Mouse (Mus musculus): ENCODE data around the gene Smarca2. TPM values are rescaled to one million over a fixed set of nuclear protein-coding genes. Genes with fewer than 3 reads are reported as not detected.

Smarca2 gene
- polyA plus RNA-seq, 1 experiment from 2014 or later, result 45.5 TPM

- ATAC-seq (replicated peaks; ENCODE audit: low FRiP score), result no peak
- H3K9me3 ChIP-seq (replicated peaks), result no peaks in the 10 kb centered on the region
- H3K4me2 ChIP-seq, result no peak overlapping the region
- no peak overlapping the region for H3K27ac ChIP-seq
- H3K36me3 ChIP-seq, result 0 out of 2 replicates have a peak, but pooled peaks cover 3% of the 10 kb centered on the region
- no peaks in the 10 kb centered on the region for H3K27me3 ChIP-seq
- 89% methylated on average over 5 of the region's 5 CpGs for WGBS
- no peak overlapping the region for H3K9ac ChIP-seq
- H3K4me1 ChIP-seq, result peaks cover 7% of the 10 kb centered on the region
- H3K4me3 ChIP-seq (replicated peaks), result no peak overlapping the region
Observed at GRCm38 (mm10) chr19:26632228-26632627, 27.4 kb downstream of the Smarca2 start.

- Histone ChIP-seq H3K27ac (no peak overlapping the region), H3K27me3 (no peaks in the 10 kb centered on the region), H3K9me3 (replicated peaks) (no peaks in the 10 kb centered on the region), H3K4me3 (replicated peaks) (no peak overlapping the region), H3K9ac (no peak overlapping the region), H3K4me1 (no peaks in the 10 kb centered on the region), H3K36me3 (peaks cover 3% of the 10 kb centered on the region; the same call in 1 of the 2 replicates), H3K4me2 (no peak overlapping the region)
- ATAC-seq (replicated peaks; ENCODE audit: low FRiP score), result no peak
- 94% methylated on average over 13 of the region's 13 CpGs for WGBS
Observed at GRCm38 (mm10) chr19:26640556-26640955, 35.7 kb downstream of the Smarca2 start.

GRCm38 (mm10) chr19:26641269-26641668, 36.4 kb downstream of the Smarca2 start:
- H3K27ac ChIP-seq, result no peak overlapping the region
- H3K4me2 ChIP-seq, result no peak overlapping the region
- no peak overlapping the region for H3K9ac ChIP-seq
- H3K4me1 ChIP-seq, result no peaks in the 10 kb centered on the region
- peaks cover 3% of the 10 kb centered on the region; the same call in 1 of the 2 replicates for H3K36me3 ChIP-seq
- ATAC-seq (replicated peaks; ENCODE audit: low FRiP score), result no peak
- H3K27me3 ChIP-seq, result no peaks in the 10 kb centered on the region
- H3K4me3 ChIP-seq (replicated peaks), result no peak overlapping the region
- 43% methylated on average over 10 of the region's 10 CpGs for WGBS
- H3K9me3 ChIP-seq (replicated peaks), result no peaks in the 10 kb centered on the region

DNA sequence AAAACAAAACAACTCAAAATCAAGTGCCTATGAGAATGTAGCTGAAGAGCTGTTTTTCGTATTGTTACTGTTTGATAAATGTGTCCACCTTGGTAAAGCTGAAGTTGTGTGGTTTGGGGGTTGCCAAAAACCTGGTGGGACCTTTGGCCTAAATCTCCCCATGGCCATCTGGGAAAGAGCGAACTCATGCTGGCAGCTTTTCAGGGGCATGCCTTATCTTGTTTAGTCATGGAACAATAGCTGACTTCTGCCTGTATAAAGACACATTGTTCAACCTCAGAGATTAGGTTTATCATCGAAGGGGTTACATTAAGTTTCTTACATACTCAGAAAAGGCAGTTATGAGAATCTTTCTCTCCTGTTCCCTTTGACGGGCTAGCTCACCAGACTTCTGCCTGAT, 38.2 kb downstream of the Smarca2 start:
- Histone ChIP-seq H3K36me3 (peaks cover 10% of the 10 kb centered on the region; the same call in 1 of the 2 replicates), H3K27me3 (no peaks in the 10 kb centered on the region), H3K4me3 (replicated peaks) (no peak overlapping the region), H3K9me3 (replicated peaks) (no peaks in the 10 kb centered on the region), H3K4me1 (no peaks in the 10 kb centered on the region), H3K9ac (no peak overlapping the region), H3K27ac (no peak overlapping the region), H3K4me2 (no peak overlapping the region)
- ATAC-seq (replicated peaks; ENCODE audit: low FRiP score), result no peak
- WGBS, result 82% methylated on average over 4 of the region's 4 CpGs

DNA sequence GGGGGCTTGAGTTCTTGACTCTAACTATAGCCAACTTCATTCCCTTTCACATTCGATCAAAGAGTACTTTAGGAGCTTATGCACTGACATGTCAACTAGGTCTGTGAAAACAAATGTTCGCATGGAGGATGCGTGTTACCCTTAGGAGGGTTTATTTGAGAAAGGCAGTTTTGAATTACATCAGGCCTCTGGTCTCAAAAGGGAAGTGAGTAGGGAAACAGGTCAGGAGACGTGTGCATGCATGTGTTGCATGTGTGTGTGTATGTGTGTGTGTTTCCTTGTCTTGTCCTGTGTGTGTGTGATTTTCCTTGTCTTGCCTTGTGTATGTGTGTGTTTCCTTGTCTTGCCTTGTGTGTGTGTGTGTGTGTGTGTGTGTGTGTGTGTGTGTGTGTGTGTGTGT, 39.1 kb downstream of the Smarca2 start:
- no peak overlapping the region for H3K9ac ChIP-seq
- WGBS, result 75% methylated on average over 4 of the region's 4 CpGs
- H3K4me1 ChIP-seq, result no peaks in the 10 kb centered on the region
- no peak for ATAC-seq (replicated peaks; ENCODE audit: low FRiP score)
- H3K36me3 ChIP-seq, result peaks cover 12% of the 10 kb centered on the region; the same call in 1 of the 2 replicates
- no peak overlapping the region for H3K4me3 ChIP-seq (replicated peaks)
- no peak overlapping the region for H3K4me2 ChIP-seq
- H3K27ac ChIP-seq, result no peak overlapping the region
- no peaks in the 10 kb centered on the region for H3K9me3 ChIP-seq (replicated peaks)
- no peaks in the 10 kb centered on the region for H3K27me3 ChIP-seq

DNA sequence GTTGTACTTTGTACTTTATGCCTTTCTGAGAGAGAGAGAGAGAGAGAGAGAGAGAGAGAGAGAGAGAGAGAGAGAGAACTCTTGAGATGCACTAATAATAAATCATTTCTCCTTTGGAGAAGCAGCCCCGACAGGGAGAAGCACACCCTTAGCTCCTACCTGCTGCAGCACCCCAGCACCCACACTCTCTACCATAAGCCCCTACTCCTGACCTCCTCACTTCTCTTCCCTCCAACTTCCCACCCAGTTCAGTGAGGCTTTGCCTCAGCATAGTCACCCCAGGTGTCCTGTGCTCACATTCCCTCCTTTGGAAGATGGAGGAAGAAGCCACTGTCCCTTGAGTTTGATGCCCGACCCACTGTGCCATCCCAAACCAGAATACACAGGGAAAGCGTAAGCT, 40.2 kb downstream of the Smarca2 start:
- Histone ChIP-seq H3K9ac (no peak overlapping the region), H3K4me3 (replicated peaks) (no peak overlapping the region), H3K9me3 (replicated peaks) (no peaks in the 10 kb centered on the region), H3K27me3 (no peaks in the 10 kb centered on the region), H3K4me1 (no peaks in the 10 kb centered on the region), H3K4me2 (no peak overlapping the region), H3K27ac (no peak overlapping the region), H3K36me3 (peaks cover 21% of the 10 kb centered on the region)
- 69% methylated on average over 3 of the region's 3 CpGs for WGBS
- ATAC-seq (replicated peaks; ENCODE audit: low FRiP score), result no peak

DNA sequence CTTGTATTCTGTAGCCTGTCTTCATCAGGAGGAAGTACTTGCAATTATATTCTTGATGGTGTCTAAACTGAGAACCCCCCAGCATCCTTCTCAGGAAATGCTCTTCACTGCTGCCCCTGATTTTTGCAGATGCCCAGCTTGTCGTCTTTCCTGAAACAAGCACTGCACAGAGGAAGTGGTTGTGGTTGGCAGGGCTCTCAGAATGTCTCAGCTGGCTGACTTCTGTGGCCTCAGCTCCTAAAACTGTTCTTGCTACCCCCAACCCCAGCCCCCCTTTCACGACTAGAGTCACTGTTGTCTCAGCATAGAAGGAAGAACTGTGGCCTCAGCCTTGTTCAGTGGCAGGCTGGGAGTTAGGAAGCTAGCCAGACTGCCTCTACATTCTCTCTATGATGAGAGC, 41.3 kb downstream of the Smarca2 start:
- H3K4me1 ChIP-seq, result no peaks in the 10 kb centered on the region
- ATAC-seq (replicated peaks; ENCODE audit: low FRiP score), result no peak
- no peaks in the 10 kb centered on the region for H3K27me3 ChIP-seq
- peaks cover 18% of the 10 kb centered on the region for H3K36me3 ChIP-seq
- no peak overlapping the region for H3K4me3 ChIP-seq (replicated peaks)
- H3K9ac ChIP-seq, result no peak overlapping the region
- H3K9me3 ChIP-seq (replicated peaks), result no peaks in the 10 kb centered on the region
- H3K27ac ChIP-seq, result no peak overlapping the region
- H3K4me2 ChIP-seq, result no peak overlapping the region
- WGBS, result 13% methylated on average over 2 of the region's 2 CpGs

DNA sequence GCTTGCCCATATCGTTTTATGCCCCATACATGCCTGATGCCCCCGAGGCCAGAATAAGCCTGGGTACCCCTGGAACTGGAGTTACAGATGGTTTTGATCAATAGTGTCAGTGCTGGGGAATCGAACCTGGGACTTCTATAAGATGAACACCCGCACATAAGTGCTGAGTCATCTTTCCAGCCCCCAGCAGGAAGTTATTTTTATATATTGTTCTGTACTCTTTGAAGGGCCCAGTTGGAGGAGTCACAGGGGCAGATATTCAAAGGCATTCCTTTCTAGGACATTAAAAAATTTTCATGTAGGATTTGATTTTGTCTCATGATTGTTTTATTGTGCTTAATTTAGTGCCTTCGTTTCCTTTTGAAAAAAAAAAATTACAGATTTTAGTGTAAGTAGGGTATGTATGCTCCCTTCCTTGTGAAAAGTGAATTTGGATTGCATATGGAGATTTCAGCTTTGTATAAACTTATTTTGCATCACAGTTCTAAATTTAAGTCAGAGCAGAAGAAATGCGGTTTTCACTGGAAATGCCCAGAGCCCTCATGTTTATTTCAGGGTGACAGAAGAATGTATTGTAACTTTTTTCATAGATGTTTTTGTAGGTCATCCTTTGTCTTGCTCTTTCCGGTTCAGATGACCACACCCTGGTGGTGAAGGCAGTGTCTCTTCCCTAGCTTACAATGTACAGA, 45.9 kb downstream of the Smarca2 start:
- Histone ChIP-seq H3K4me2 (no peak overlapping the region), H3K9ac (no peak overlapping the region), H3K27me3 (no peaks in the 10 kb centered on the region), H3K36me3 (peaks cover 35% of the 10 kb centered on the region), H3K4me1 (no peaks in the 10 kb centered on the region), H3K9me3 (replicated peaks) (no peaks in the 10 kb centered on the region), H3K4me3 (replicated peaks) (no peak overlapping the region), H3K27ac (no peak overlapping the region)
- no peak for ATAC-seq (replicated peaks; ENCODE audit: low FRiP score)
- WGBS, result 85% methylated on average over 7 of the region's 7 CpGs

DNA sequence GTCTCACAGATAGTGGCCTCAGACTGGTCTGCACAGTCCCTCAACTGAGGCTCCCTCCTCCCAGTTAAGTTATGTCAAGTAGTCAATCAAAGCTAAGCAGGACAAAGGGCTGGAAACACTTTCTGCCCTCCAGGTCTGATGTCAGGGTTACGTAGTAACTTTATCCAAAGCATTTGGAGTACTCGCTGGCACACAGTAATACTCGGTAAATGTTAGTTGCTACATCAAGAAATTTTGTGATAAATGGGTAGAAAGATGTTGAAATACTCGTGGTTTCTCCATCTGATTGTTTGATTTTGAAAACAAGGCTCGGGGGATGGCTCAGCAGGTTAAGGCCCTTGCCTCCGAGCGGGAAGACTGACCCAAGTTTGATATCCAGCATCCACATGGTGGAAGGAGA, 53.5 kb downstream of the Smarca2 start:
- H3K36me3 ChIP-seq, result peaks cover 14% of the 10 kb centered on the region; the same call in 1 of the 2 replicates
- H3K27ac ChIP-seq, result no peak overlapping the region
- H3K27me3 ChIP-seq, result no peaks in the 10 kb centered on the region
- no peak overlapping the region for H3K4me3 ChIP-seq (replicated peaks)
- whole genome bisulfite sequencing, result 84% methylated on average over 7 of the region's 7 CpGs
- ATAC-seq (replicated peaks; ENCODE audit: low FRiP score), result no peak
- no peak overlapping the region for H3K9ac ChIP-seq
- H3K4me1 ChIP-seq, result no peaks in the 10 kb centered on the region
- no peaks in the 10 kb centered on the region for H3K9me3 ChIP-seq (replicated peaks)
- no peak overlapping the region for H3K4me2 ChIP-seq

DNA sequence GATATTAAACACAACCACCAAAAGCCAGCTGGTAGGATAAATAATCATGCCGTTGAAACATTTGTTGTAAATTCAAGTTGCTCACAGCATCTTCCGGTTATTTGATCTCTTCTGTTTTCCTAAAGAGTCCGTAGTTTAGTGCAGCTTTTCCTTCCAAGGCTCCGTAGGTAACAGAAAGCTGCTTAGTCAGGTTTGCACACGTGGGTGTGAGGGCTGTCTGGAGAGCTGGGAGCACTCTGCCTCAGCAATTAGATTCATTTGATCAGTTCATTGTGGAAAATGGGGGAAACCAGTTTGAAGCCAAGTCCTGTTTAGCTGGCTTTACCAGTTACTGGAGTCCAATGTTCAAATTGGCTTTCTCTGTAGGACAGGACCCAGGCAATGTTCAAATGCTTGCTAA, 55.1 kb downstream of the Smarca2 start:
- no peak for ATAC-seq (replicated peaks; ENCODE audit: low FRiP score)
- WGBS, result 62% methylated on average over 5 of the region's 5 CpGs
- no peaks in the 10 kb centered on the region for H3K4me1 ChIP-seq

GRCm38 (mm10) chr19:26661198-26661597, 56.3 kb downstream of the Smarca2 start:
- Histone ChIP-seq H3K36me3 (peaks cover 5% of the 10 kb centered on the region; the same call in 1 of the 2 replicates), H3K27ac (no peak overlapping the region), H3K4me3 (replicated peaks) (no peak overlapping the region), H3K4me1 (no peaks in the 10 kb centered on the region), H3K27me3 (no peaks in the 10 kb centered on the region), H3K9ac (no peak overlapping the region), H3K9me3 (replicated peaks) (no peaks in the 10 kb centered on the region), H3K4me2 (no peak overlapping the region)
- ATAC-seq (replicated peaks; ENCODE audit: low FRiP score), result no peak
- WGBS, result 94% methylated on average over 3 of the region's 3 CpGs

More for the DNA sequence above, 55.1 kb downstream of the Smarca2 start:
- Histone ChIP-seq H3K27ac (no peak overlapping the region), H3K27me3 (no peaks in the 10 kb centered on the region), H3K9me3 (replicated peaks) (no peaks in the 10 kb centered on the region), H3K4me3 (replicated peaks) (no peak overlapping the region), H3K36me3 (peaks cover 9% of the 10 kb centered on the region; the same call in 1 of the 2 replicates), H3K9ac (no peak overlapping the region), H3K4me2 (no peak overlapping the region)

DNA sequence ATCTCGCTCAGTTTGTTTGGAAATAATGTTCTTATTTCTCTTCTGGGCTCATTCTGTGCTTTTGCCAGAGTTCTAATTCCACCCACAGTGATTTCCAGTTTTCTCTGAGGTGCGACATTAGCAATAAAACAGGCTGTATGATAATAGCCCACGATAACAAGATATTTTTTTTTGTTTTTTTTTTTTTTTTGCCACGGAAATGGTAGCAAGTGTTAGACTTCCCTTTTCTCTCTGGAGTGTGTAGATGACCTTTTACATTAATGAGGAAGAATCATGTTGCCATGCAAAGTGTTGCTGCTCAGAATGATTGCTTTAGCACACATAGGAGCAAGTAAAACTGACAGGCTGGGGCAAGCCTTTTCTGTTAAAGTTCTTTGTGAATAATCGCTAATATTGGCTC, 61.5 kb downstream of the Smarca2 start:
- Histone ChIP-seq H3K4me3 (replicated peaks) (no peak overlapping the region), H3K36me3 (no peaks in the 10 kb centered on the region), H3K9me3 (replicated peaks) (no peaks in the 10 kb centered on the region), H3K9ac (no peak overlapping the region), H3K4me2 (no peak overlapping the region), H3K4me1 (no peaks in the 10 kb centered on the region), H3K27me3 (no peaks in the 10 kb centered on the region), H3K27ac (no peak overlapping the region)
- 86% methylated on average over 5 of the region's 5 CpGs for WGBS
- ATAC-seq (replicated peaks; ENCODE audit: low FRiP score), result no peak

GRCm38 (mm10) chr19:26670089-26670488, 65.2 kb downstream of the Smarca2 start:
- no peak for ATAC-seq (replicated peaks; ENCODE audit: low FRiP score)
- Histone ChIP-seq H3K4me3 (replicated peaks) (no peak overlapping the region), H3K4me1 (no peaks in the 10 kb centered on the region), H3K27ac (no peak overlapping the region), H3K9ac (no peak overlapping the region), H3K4me2 (no peak overlapping the region), H3K27me3 (no peaks in the 10 kb centered on the region), H3K9me3 (replicated peaks) (no peaks in the 10 kb centered on the region), H3K36me3 (peaks cover 8% of the 10 kb centered on the region)
- WGBS, result 83% methylated on average over 6 of the region's 6 CpGs

Measured in kidney, embryonic 15.5 days (tissue).